Mouse (Mus musculus): ENCODE measurements around the gene Pdcd10. TPM values are rescaled to one million over a fixed set of nuclear protein-coding genes. Genes with fewer than 3 reads are reported as not detected.

Pdcd10 gene
- polyA plus RNA-seq, 2 experiments, result 19.4 to 72.5 TPM

DNA sequence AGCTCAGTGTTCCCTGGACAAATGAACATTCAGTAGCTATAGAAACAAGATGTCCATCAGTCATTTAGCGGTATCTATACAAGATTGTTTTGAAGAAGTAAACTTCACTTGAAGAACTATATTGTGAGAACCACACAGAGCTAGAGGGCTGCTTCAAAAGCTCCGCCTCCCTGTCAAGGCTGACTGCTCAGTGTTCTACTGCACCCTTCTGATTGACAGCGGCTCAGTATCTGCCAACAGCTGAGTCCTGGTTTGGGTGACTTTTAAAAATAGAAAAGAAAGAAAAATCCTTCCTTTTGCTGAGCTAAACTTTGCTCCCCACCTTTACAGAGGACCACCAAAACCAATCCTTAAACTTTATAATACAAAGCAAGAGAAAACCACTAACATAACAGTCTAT, 13.8 kb downstream of the Pdcd10 start:
- Histone ChIP-seq H3K4me2 (ENCODE audit: low read depth) (peak overlapping the region; percentile 18; the same call in 1 of the 2 replicates), H3K27ac (no peak overlapping the region), H3K27me3 (ENCODE audit: control insufficient read depth, insufficient read depth, low read length) (no peaks in the 10 kb centered on the region), H3K4me3 (ENCODE audit: insufficient read depth in 1 of 2, low read depth in 2 of 2, low read length in 2 of 2) (no peak overlapping the region), H3K9ac (replicated peaks) (peak overlapping the region; percentile 16; the same call in 1 of the 2 replicates), H3K36me3 (replicated peaks; ENCODE audit: control insufficient read depth, insufficient read depth, low read depth) (peaks cover 5% of the 10 kb centered on the region), H3K4me1 (replicated peaks; ENCODE audit: control insufficient read depth in 2 of 2, insufficient read depth in 2 of 2, low read length in 1 of 2) (peaks cover 12 to 17% of the 10 kb centered on the region in 2 experiments), H3K9me3 (ENCODE audit: control insufficient read depth, low read length) (no peaks in the 10 kb centered on the region)
- DNase-seq (ENCODE audit: low read depth in 3 of 3, low spot score in 3 of 3) (peak in 2 of 3 experiments; percentile 40 to 47), ATAC-seq (ENCODE audit: insufficient read depth) (peak; percentile 74)
- WGBS (ENCODE audit: insufficient replicate concordance), result 39% methylated on average over 3 of the region's 3 CpGs
- TF ChIP-seq CTCF (IDR thresholded peaks at IDR 0.05; ENCODE audit: low read depth) (no peak), EP300 (IDR thresholded peaks at IDR 0.05; ENCODE audit: low read depth) (no peak)

DNA sequence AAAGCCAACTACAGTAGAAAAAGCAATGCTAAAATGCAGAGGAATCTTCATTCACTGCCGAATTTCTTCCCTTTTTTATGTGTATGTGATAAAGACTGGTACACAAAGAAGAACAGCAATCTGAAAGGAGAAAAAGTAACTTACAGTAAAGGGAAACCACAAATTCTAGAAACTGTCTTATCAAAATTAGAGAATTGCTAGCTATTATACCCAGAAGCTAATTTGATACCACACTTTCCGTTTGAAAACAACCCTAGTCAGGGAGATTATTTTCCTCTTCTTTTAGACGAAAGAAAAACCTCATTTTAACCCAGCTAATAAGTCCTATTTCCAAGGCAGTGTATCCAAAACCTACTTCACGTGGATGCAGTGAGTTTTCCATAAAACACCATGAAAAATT, 15.4 kb downstream of the Pdcd10 start:
- Histone ChIP-seq H3K4me1 (replicated peaks; ENCODE audit: control insufficient read depth in 2 of 2, insufficient read depth in 2 of 2, low read length in 1 of 2) (peaks cover 12 to 17% of the 10 kb centered on the region in 2 experiments), H3K4me3 (ENCODE audit: insufficient read depth in 1 of 2, low read depth in 2 of 2, low read length in 2 of 2) (no peak overlapping the region), H3K9me3 (ENCODE audit: control insufficient read depth, low read length) (no peaks in the 10 kb centered on the region), H3K36me3 (replicated peaks; ENCODE audit: control insufficient read depth, insufficient read depth, low read depth) (peaks cover 5% of the 10 kb centered on the region), H3K9ac (replicated peaks) (no peak overlapping the region), H3K4me2 (ENCODE audit: low read depth) (no peak overlapping the region), H3K27ac (no peak overlapping the region), H3K27me3 (ENCODE audit: control insufficient read depth, insufficient read depth, low read length) (no peaks in the 10 kb centered on the region)
- DNase-seq (ENCODE audit: low read depth in 3 of 3, low spot score in 3 of 3), result no peak
- TF ChIP-seq CTCF (IDR thresholded peaks at IDR 0.05; ENCODE audit: low read depth), result no peak
- TF ChIP-seq EP300 (IDR thresholded peaks at IDR 0.05; ENCODE audit: low read depth), result no peak
- WGBS (ENCODE audit: insufficient replicate concordance), result 48% methylated on average over 4 of the region's 4 CpGs
- no peak for ATAC-seq (ENCODE audit: insufficient read depth)

DNA sequence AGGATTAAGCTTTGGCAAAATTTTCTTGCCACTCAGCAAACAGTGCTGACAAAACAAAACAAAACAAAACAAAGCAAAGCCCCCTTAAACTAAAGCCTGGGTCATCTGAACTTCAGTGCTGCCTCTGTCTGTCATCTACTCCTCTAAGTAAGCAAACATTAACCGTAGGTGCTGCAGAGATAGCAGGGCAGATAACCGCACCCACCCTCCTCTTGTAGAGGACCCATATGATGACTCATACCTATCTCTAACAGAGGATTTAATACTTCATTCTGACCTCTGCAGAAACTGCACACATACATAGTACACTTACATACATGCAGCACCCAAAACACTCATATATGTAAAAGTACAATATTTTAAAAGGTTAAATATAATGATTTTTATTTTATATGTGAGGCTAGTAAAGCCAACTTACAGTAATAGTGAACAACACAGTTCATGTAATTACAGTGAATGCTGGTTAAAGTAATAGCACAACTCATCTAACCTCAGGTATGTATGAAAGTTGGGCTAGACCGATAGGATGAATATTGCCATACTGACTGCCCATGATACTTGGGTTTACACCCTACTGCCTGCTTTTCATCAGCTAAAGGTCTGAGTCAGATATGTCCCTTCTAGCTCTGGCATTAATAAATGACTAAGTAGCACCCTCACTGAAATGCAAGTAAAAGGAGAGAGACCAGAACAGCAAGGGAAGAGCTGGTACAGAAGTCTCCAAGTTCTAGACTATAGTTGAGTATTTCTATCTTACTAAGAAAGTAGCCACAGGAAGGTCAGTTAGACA, 22.4 kb downstream of the Pdcd10 start:
- Histone ChIP-seq H3K27me3 (ENCODE audit: control insufficient read depth, insufficient read depth, low read length) (no peaks in the 10 kb centered on the region), H3K27ac (no peak overlapping the region; the same call in 1 of the 2 replicates), H3K4me2 (ENCODE audit: low read depth) (peak overlapping the region; percentile 39), H3K4me1 (replicated peaks; ENCODE audit: control insufficient read depth in 2 of 2, insufficient read depth in 2 of 2, low read length in 1 of 2) (peaks cover 7 to 11% of the 10 kb centered on the region in 2 experiments), H3K9ac (replicated peaks) (0 out of 2 replicates have a peak overlapping the region, but pooled peaks have one; percentile 18), H3K36me3 (replicated peaks; ENCODE audit: control insufficient read depth, insufficient read depth, low read depth) (peaks cover 2% of the 10 kb centered on the region), H3K9me3 (ENCODE audit: control insufficient read depth, low read length) (no peaks in the 10 kb centered on the region), H3K4me3 (ENCODE audit: insufficient read depth in 1 of 2, low read depth in 2 of 2, low read length in 2 of 2) (no peak overlapping the region)
- ATAC-seq (ENCODE audit: insufficient read depth) (peak; percentile 90), DNase-seq (ENCODE audit: low read depth in 3 of 3, low spot score in 3 of 3) (peak; percentile 23 to 38 (median 36))
- 29% methylated on average over 3 of the region's 3 CpGs for WGBS (ENCODE audit: insufficient replicate concordance)
- no peak for TF ChIP-seq CTCF (IDR thresholded peaks at IDR 0.05; ENCODE audit: low read depth)

DNA sequence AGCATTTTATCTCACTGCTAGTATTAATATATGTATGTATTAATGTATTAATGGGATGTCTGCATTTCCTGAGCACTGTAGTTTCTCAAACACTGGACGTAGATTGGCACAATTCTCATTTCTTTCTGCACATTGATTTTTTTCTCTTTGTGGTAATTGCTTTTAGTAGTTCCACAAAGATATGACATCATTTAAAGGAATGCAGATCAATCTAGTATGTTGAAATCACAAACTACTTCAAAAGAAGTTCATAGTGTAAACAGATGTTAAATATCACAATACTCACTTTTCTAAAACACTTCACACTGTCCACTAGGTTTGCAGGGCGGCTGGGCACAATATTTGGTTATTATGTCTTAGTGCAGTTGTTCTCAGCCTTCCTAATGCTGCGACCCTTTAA, 25.6 kb downstream of the Pdcd10 start:
- ATAC-seq (ENCODE audit: insufficient read depth) (no peak), DNase-seq (ENCODE audit: low read depth in 3 of 3, low spot score in 3 of 3) (no peak)
- no peaks in the 10 kb centered on the region for H3K9me3 ChIP-seq (ENCODE audit: control insufficient read depth, low read length)
- H3K4me1 ChIP-seq (replicated peaks; ENCODE audit: control insufficient read depth in 2 of 2, insufficient read depth in 2 of 2, low read length in 1 of 2), result peaks cover 7 to 11% of the 10 kb centered on the region in 2 experiments
- H3K4me2 ChIP-seq (ENCODE audit: low read depth), result no peak overlapping the region
- H3K27ac ChIP-seq, result no peak overlapping the region
- peaks cover 13% of the 10 kb centered on the region for H3K36me3 ChIP-seq (replicated peaks; ENCODE audit: control insufficient read depth, insufficient read depth, low read depth)
- TF ChIP-seq CTCF (IDR thresholded peaks at IDR 0.05; ENCODE audit: low read depth) (no peak), EP300 (IDR thresholded peaks at IDR 0.05; ENCODE audit: low read depth) (no peak)
- no peak overlapping the region for H3K4me3 ChIP-seq (ENCODE audit: insufficient read depth in 1 of 2, low read depth in 2 of 2, low read length in 2 of 2)
- WGBS (ENCODE audit: insufficient replicate concordance), result 76% methylated on average over 3 of the region's 3 CpGs
- H3K27me3 ChIP-seq (ENCODE audit: control insufficient read depth, insufficient read depth, low read length), result no peaks in the 10 kb centered on the region
- no peak overlapping the region for H3K9ac ChIP-seq (replicated peaks)

- H3K27ac ChIP-seq, result no peak overlapping the region
- H3K4me2 ChIP-seq (ENCODE audit: low read depth), result no peak overlapping the region
- ATAC-seq (ENCODE audit: insufficient read depth) (no peak), DNase-seq (ENCODE audit: low read depth in 3 of 3, low spot score in 3 of 3) (no peak)
- H3K9me3 ChIP-seq (ENCODE audit: control insufficient read depth, low read length), result no peaks in the 10 kb centered on the region
- peaks cover 22% of the 10 kb centered on the region for H3K36me3 ChIP-seq (replicated peaks; ENCODE audit: control insufficient read depth, insufficient read depth, low read depth)
- TF ChIP-seq EP300 (IDR thresholded peaks at IDR 0.05; ENCODE audit: low read depth) (no peak), CTCF (IDR thresholded peaks at IDR 0.05; ENCODE audit: low read depth) (no peak)
- H3K9ac ChIP-seq (replicated peaks), result no peak overlapping the region
- H3K4me3 ChIP-seq (ENCODE audit: insufficient read depth in 1 of 2, low read depth in 2 of 2, low read length in 2 of 2), result no peak overlapping the region
- WGBS (ENCODE audit: insufficient replicate concordance), result 64% methylated on average over 1 of the region's 1 CpGs
- no peaks in the 10 kb centered on the region for H3K27me3 ChIP-seq (ENCODE audit: control insufficient read depth, insufficient read depth, low read length)
- no peaks in the 10 kb centered on the region for H3K4me1 ChIP-seq (replicated peaks; ENCODE audit: control insufficient read depth in 2 of 2, insufficient read depth in 2 of 2, low read length in 1 of 2)
These were observed 34.1 kb downstream of the Pdcd10 start for GRCm38 (mm10) chr3:75522527-75522926.
